Mouse (Mus musculus) midbrain, embryonic 11.5 days (tissue): Measurements from ENCODE around the gene Fcho2. TPM values are rescaled to one million over a fixed set of nuclear protein-coding genes. Genes with fewer than 3 reads are reported as not detected.
A peak's percentile ranks its signal among the peaks of the same experiment; 100 is the strongest.

Experiments
- ATAC-seq: fragments of 200-750 bp; cut with Nextera tagmentation; 2 replicates; pipeline ENCODE4 v1.8.0; 2017; ENCODE audit warnings: moderate TSS enrichment, moderate library complexity; ENCODE audit not compliant: low FRiP score
- DNase-seq: peaks from one replicate; pipeline ENCODE4 v3.0.0; 2015; ENCODE audit warnings: low spot score; ENCODE audit errors: missing footprints
- H3K27ac ChIP-seq: fragments of 300-500 bp; sonication (generic); 2 replicates; pipeline ENCODE4 v1.5.1; 2014; ENCODE audit warnings: low read depth, low read length
- H3K27me3 ChIP-seq: fragments of 300-500 bp; sonication (generic); 2 replicates; pipeline ENCODE4 v1.6.1; 2014; ENCODE audit warnings: mild to moderate bottlenecking, low read length, moderate library complexity, mixed read lengths; ENCODE audit not compliant: control insufficient read depth, insufficient read depth
- H3K36me3 ChIP-seq: fragments of 300-500 bp; sonication (generic); 2 replicates; pipeline ENCODE4 v1.6.1; 2014; ENCODE audit warnings: mild to moderate bottlenecking, low read length, moderate library complexity, mixed read lengths; ENCODE audit not compliant: control insufficient read depth, insufficient read depth
- H3K4me1 ChIP-seq: fragments of 300-500 bp; sonication (generic); 2 replicates; pipeline ENCODE4 v1.6.1; 2014; ENCODE audit warnings: low read length; ENCODE audit not compliant: control insufficient read depth, insufficient read depth
- H3K4me2 ChIP-seq: fragments of 300-500 bp; sonication (generic); 2 replicates; pipeline ENCODE4 v1.6.1; 2014; ENCODE audit warnings: mild to moderate bottlenecking, moderate library complexity
- H3K4me3 ChIP-seq: fragments of 300-500 bp; sonication (generic); 2 replicates; pipeline ENCODE4 v1.5.1; 2014; ENCODE audit warnings: low read depth, low read length
- H3K9ac ChIP-seq: fragments of 300-500 bp; sonication (generic); 2 replicates; pipeline ENCODE4 v1.6.1; 2014; ENCODE audit warnings: low read length
- H3K9me3 ChIP-seq: fragments of 300-500 bp; sonication (generic); 2 replicates; pipeline ENCODE4 v1.6.1; 2016; ENCODE audit warnings: low read length; ENCODE audit not compliant: control insufficient read depth
- WGBS: fragments of 180-500 bp; shearing (Covaris S2); extraction: QIAGEN DNeasy Blood & Tissue Kit; methylation state at CpG from one replicate; pipeline ENCODE4 v1.1.7; 2014; 5-methylcytosine and 5-hydroxymethylcytosine counted together
- polyA plus RNA-seq: library from polyadenylated mRNA; unstranded; fragments of >200 nt; fragmentation: Nextera tagmentation; extraction: Ambion mirVana; gene quantifications from 2 replicates; pipeline ENCODE4 v1.2.1, GENCODE M21; 2014

Gene Fcho2
- 23.4 and 28.9 TPM in 2 replicates for polyA plus RNA-seq

- DNase-seq = peak; percentile 100
- under 1% methylated on average over 49 of the region's 61 CpGs for WGBS
Observed at GRCm38 (mm10) chr13:98815147-98815785, at the start of gene Fcho2. Gene Fcho2, minus strand, starts transcription at chr13:98815449.

GRCm38 (mm10) chr13:98855291-98855690, 40.0 kb upstream of the Fcho2 start:
- no peak for DNase-seq
- no peaks in the 10 kb centered on the region for H3K4me1 ChIP-seq
- H3K4me3 ChIP-seq = no peak overlapping the region
- WGBS = 94% methylated on average over 8 of the region's 8 CpGs
- H3K27me3 ChIP-seq = no peaks in the 10 kb centered on the region
- H3K9ac ChIP-seq = no peak overlapping the region
- no peak overlapping the region for H3K4me2 ChIP-seq
- H3K36me3 ChIP-seq = peaks cover 37% of the 10 kb centered on the region
- H3K27ac ChIP-seq = no peak overlapping the region
- H3K9me3 ChIP-seq = no peaks in the 10 kb centered on the region
- ATAC-seq = no peak

More at GRCm38 (mm10) chr13:98815147-98815785, at the start of gene Fcho2:
- no peaks in the 10 kb centered on the region for H3K9me3 ChIP-seq
- H3K27ac ChIP-seq = peak within 1 kb of the TSS; percentile 92
- peak within 1 kb of the TSS; percentile 63 for H3K4me2 ChIP-seq
- no peaks in the 10 kb centered on the region for H3K27me3 ChIP-seq
- ATAC-seq = peak; percentile 98
- H3K9ac ChIP-seq = peak within 1 kb of the TSS; percentile 97
- no peaks in the 10 kb centered on the region for H3K36me3 ChIP-seq
- peaks cover 8% of the 10 kb centered on the region for H3K4me1 ChIP-seq
- peak within 1 kb of the TSS; percentile 91 for H3K4me3 ChIP-seq

- Histone ChIP-seq H3K36me3 (peaks cover 12% of the 10 kb centered on the region; the same call in 1 of the 2 replicates), H3K27me3 (no peaks in the 10 kb centered on the region), H3K4me2 (no peak overlapping the region), H3K9ac (no peak overlapping the region), H3K9me3 (no peaks in the 10 kb centered on the region), H3K4me3 (no peak overlapping the region), H3K27ac (no peak overlapping the region), H3K4me1 (no peaks in the 10 kb centered on the region)
- WGBS = 79% methylated on average over 1 of the region's 1 CpGs
- ATAC-seq (no peak), DNase-seq (no peak)
Observed at GRCm38 (mm10) chr13:98845794-98846193, 30.5 kb upstream of the Fcho2 start.

- H3K4me2 ChIP-seq = no peak overlapping the region
- H3K9ac ChIP-seq = no peak overlapping the region
- H3K27me3 ChIP-seq = no peaks in the 10 kb centered on the region
- DNase-seq = no peak
- no peaks in the 10 kb centered on the region for H3K9me3 ChIP-seq
- 89% methylated on average over 6 of the region's 6 CpGs for WGBS
- ATAC-seq = 0 out of 2 replicates have a peak, but pooled peaks have one; percentile 36
- H3K27ac ChIP-seq = no peak overlapping the region
- no peak overlapping the region for H3K4me3 ChIP-seq
- H3K36me3 ChIP-seq = peaks cover 2% of the 10 kb centered on the region; the same call in 1 of the 2 replicates
- no peaks in the 10 kb centered on the region for H3K4me1 ChIP-seq
Observed at GRCm38 (mm10) chr13:98836423-98837088, 21.3 kb upstream of the Fcho2 start.

GRCm38 (mm10) chr13:98835740-98836139, 20.5 kb upstream of the Fcho2 start:
- no peaks in the 10 kb centered on the region for H3K27me3 ChIP-seq
- H3K27ac ChIP-seq = no peak overlapping the region
- H3K9me3 ChIP-seq = no peaks in the 10 kb centered on the region
- ATAC-seq = 0 out of 2 replicates have a peak, but pooled peaks have one; percentile 26
- H3K4me1 ChIP-seq = no peaks in the 10 kb centered on the region
- H3K36me3 ChIP-seq = no peaks in the 10 kb centered on the region
- WGBS = 90% methylated on average over 5 of the region's 5 CpGs
- no peak overlapping the region for H3K9ac ChIP-seq
- no peak for DNase-seq
- no peak overlapping the region for H3K4me3 ChIP-seq
- no peak overlapping the region for H3K4me2 ChIP-seq

- no peak overlapping the region; the same call in 1 of the 2 replicates for H3K27ac ChIP-seq
- WGBS = 87% methylated on average over 3 of the region's 3 CpGs
Observed at GRCm38 (mm10) chr13:98834723-98835122, 19.5 kb upstream of the Fcho2 start.

GRCm38 (mm10) chr13:98834199-98834598, 18.9 kb upstream of the Fcho2 start:
- Histone ChIP-seq H3K36me3 (no peaks in the 10 kb centered on the region), H3K4me2 (no peak overlapping the region), H3K4me1 (no peaks in the 10 kb centered on the region), H3K27me3 (no peaks in the 10 kb centered on the region), H3K9me3 (no peaks in the 10 kb centered on the region), H3K27ac (no peak overlapping the region; the same call in 1 of the 2 replicates), H3K4me3 (no peak overlapping the region), H3K9ac (no peak overlapping the region)
- 59% methylated on average over 1 of the region's 1 CpGs for WGBS
- DNase-seq = no peak
- no peak for ATAC-seq

More at GRCm38 (mm10) chr13:98834723-98835122, 19.5 kb upstream of the Fcho2 start:
- Histone ChIP-seq H3K4me3 (no peak overlapping the region), H3K4me1 (no peaks in the 10 kb centered on the region), H3K9me3 (no peaks in the 10 kb centered on the region), H3K9ac (no peak overlapping the region), H3K4me2 (no peak overlapping the region), H3K36me3 (no peaks in the 10 kb centered on the region), H3K27me3 (no peaks in the 10 kb centered on the region)
- DNase-seq (no peak), ATAC-seq (0 out of 2 replicates have a peak, but pooled peaks have one; percentile 39)

GRCm38 (mm10) chr13:98832451-98833450, 17.5 kb upstream of the Fcho2 start:
- no peak overlapping the region for H3K4me3 ChIP-seq
- H3K36me3 ChIP-seq = no peaks in the 10 kb centered on the region
- H3K27ac ChIP-seq = no peak overlapping the region
- H3K4me1 ChIP-seq = no peaks in the 10 kb centered on the region
- DNase-seq (no peak), ATAC-seq (no peak)
- 83% methylated on average over 10 of the region's 10 CpGs for WGBS
- H3K27me3 ChIP-seq = no peaks in the 10 kb centered on the region
- H3K9me3 ChIP-seq = no peaks in the 10 kb centered on the region
- no peak overlapping the region for H3K4me2 ChIP-seq
- no peak overlapping the region for H3K9ac ChIP-seq
